In the genomic region with DNA sequence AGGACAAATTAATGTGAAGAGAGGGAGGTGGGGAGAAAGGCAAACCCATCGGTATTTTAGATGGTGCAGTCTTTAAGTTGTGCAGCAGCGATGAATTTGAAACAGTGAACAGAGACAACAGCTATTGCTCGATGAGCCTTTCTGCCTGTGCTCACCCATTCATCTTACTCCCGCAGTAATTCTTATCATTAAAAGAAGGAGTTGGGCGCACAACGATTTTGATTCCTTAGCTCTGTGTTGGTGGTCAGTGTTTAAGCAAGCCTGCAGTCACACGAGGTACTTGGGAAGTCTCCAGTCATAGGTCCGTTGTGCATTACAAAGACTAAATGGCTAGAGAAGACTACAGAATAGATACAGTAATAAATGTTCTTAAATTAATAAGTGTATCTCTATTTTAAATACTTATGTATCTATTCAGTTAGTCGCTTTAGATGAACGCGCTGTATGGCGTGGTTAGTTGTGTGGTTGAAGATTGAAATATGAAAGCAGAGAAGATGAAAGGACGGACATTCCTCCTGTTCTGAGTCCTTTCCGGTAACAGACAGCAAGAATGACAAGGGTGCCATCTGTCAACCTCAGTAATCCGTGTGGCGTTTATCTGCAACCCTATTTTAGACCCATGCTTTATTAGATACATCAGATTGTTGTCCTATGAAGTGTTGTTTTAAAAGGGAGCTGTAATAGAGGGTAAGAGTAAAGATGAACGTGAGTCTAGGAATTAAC, we compare ENCODE assay signal across 16 mouse cellular contexts. TPM values are rescaled to one million over a fixed set of nuclear protein-coding genes. Genes with fewer than 3 reads are reported as not detected.
DNase-seq lines count a peak whose midpoint lies in the region; ATAC-seq lines count a peak whose summit lies in the region.
"Had no signal": no experiment of that assay in that cellular context is flagged by ENCODE, and none has a peak within 500 bp of the region (broad histone marks: within the 10 kb centered on the region; RNA-seq: fewer than 3 reads in every experiment).

No protein-coding gene starts in this region.

- no peak overlapping the region for H3K4me3 ChIP-seq in limb, embryonic 12.5 days (replicated peaks)
- H3K4me3 ChIP-seq in limb, embryonic 10.5 days: no peak overlapping the region
- H3K4me3 ChIP-seq in hindbrain, embryonic 15.5 days: peak overlapping the region; percentile 57
- peak overlapping the region; percentile 58 for H3K4me3 ChIP-seq in neural tube, embryonic 14.5 days (ENCODE audit: low read depth, low read length)
- H3K4me3 ChIP-seq: embryonic facial prominence, embryonic 12.5 days had no signal

- H3K27ac ChIP-seq in limb, embryonic 12.5 days: no peak overlapping the region
- H3K27ac ChIP-seq in limb, embryonic 10.5 days: no peak overlapping the region
- no peak overlapping the region for H3K27ac ChIP-seq in hindbrain, embryonic 15.5 days (replicated peaks)
- no peak overlapping the region for H3K27ac ChIP-seq in neural tube, embryonic 14.5 days (ENCODE audit: low read depth, low read length)
- H3K27ac ChIP-seq: embryonic facial prominence, embryonic 12.5 days; forebrain, embryonic 10.5 days; liver, embryonic 14.5 days had no signal

- H3K4me2 ChIP-seq in limb, embryonic 12.5 days: peak overlapping the region; percentile 90; the same call in 1 of the 2 replicates
- peak overlapping the region; percentile 73 for H3K4me2 ChIP-seq in hindbrain, embryonic 15.5 days
- peak overlapping the region; percentile 98 for H3K4me2 ChIP-seq in neural tube, embryonic 14.5 days (ENCODE audit: low read depth, low read length)

- WGBS in limb, embryonic 12.5 days: 88% methylated on average over 17 of the region's 17 CpGs
- WGBS in limb, embryonic 10.5 days: 92% methylated on average over 17 of the region's 17 CpGs
- 76% methylated on average over 17 of the region's 17 CpGs for WGBS in hindbrain, embryonic 15.5 days
- WGBS in neural tube, embryonic 14.5 days: 71% methylated on average over 17 of the region's 17 CpGs

- H3K36me3 ChIP-seq in limb, embryonic 12.5 days: peaks cover 7% of the 10 kb centered on the region; the same call in 1 of the 2 replicates
- peaks cover 8% of the 10 kb centered on the region for H3K36me3 ChIP-seq in limb, embryonic 10.5 days
- no peaks in the 10 kb centered on the region for H3K36me3 ChIP-seq in hindbrain, embryonic 15.5 days
- no peaks in the 10 kb centered on the region for H3K36me3 ChIP-seq in neural tube, embryonic 14.5 days (ENCODE audit: control insufficient read depth, insufficient read depth, low read length)

- H3K27me3 ChIP-seq in limb, embryonic 12.5 days: no peaks in the 10 kb centered on the region
- H3K27me3 ChIP-seq in limb, embryonic 10.5 days (ENCODE audit: low read depth, poor library complexity, severe bottlenecking): no peaks in the 10 kb centered on the region
- H3K27me3 ChIP-seq in hindbrain, embryonic 15.5 days: no peaks in the 10 kb centered on the region
- no peaks in the 10 kb centered on the region for H3K27me3 ChIP-seq in neural tube, embryonic 14.5 days (ENCODE audit: control insufficient read depth, insufficient read depth, low read length)
- H3K27me3 ChIP-seq: embryonic facial prominence, embryonic 12.5 days had no signal

- DNase-seq in cerebellum, adult 9-10 months: peak; percentile 82
- DNase-seq in limb, embryonic 10.5 days (ENCODE audit: low spot score): no peak
- no peak for DNase-seq in adrenal gland, postnatal 14 days
- DNase-seq in natural killer cell, adult 2 months (ENCODE audit: low spot score in 2 of 2): no peak
- DNase-seq: adrenal gland, postnatal 10 days; heart, postnatal 14 days; kidney, adult 11 months; lung, postnatal 4 days; thymus, adult 18-20 months had no signal

- no peak for ATAC-seq in cerebellum, adult (ENCODE audit: insufficient number of reproducible peaks, low FRiP score, low TSS enrichment)
- ATAC-seq in limb, embryonic 12.5 days (ENCODE audit: insufficient number of reproducible peaks, insufficient read depth, low FRiP score, low TSS enrichment, low read depth): no peak
- no peak for ATAC-seq in hindbrain, embryonic 15.5 days (ENCODE audit: low FRiP score, low read depth)
- no peak for ATAC-seq in neural tube, embryonic 14.5 days (ENCODE audit: low read depth)

- H3K9ac ChIP-seq in limb, embryonic 12.5 days (replicated peaks): no peak overlapping the region
- H3K9ac ChIP-seq in hindbrain, embryonic 15.5 days: no peak overlapping the region
- H3K9ac ChIP-seq in neural tube, embryonic 14.5 days (replicated peaks; ENCODE audit: low read depth, low read length): no peak overlapping the region
- H3K9ac ChIP-seq: embryonic facial prominence, embryonic 12.5 days; liver, embryonic 14.5 days had no signal

- peaks cover 13% of the 10 kb centered on the region for H3K4me1 ChIP-seq in limb, embryonic 12.5 days (replicated peaks)
- peaks cover 25% of the 10 kb centered on the region for H3K4me1 ChIP-seq in limb, embryonic 10.5 days
- H3K4me1 ChIP-seq in hindbrain, embryonic 15.5 days (replicated peaks): peaks cover 31% of the 10 kb centered on the region
- H3K4me1 ChIP-seq in neural tube, embryonic 14.5 days (ENCODE audit: control insufficient read depth, insufficient read depth, low read length): peaks cover 21% of the 10 kb centered on the region

- no peaks in the 10 kb centered on the region for H3K9me3 ChIP-seq in limb, embryonic 12.5 days
- no peaks in the 10 kb centered on the region for H3K9me3 ChIP-seq in limb, embryonic 10.5 days (replicated peaks)
- H3K9me3 ChIP-seq in hindbrain, embryonic 15.5 days: no peaks in the 10 kb centered on the region
- H3K9me3 ChIP-seq in neural tube, embryonic 14.5 days (ENCODE audit: control insufficient read depth, low read length): no peaks in the 10 kb centered on the region
- H3K9me3 ChIP-seq: embryonic facial prominence, embryonic 12.5 days; forebrain, embryonic 10.5 days had no signal

RNA-seq across cellular contexts. Expression of a gene that starts 2.5 kb away (rescaled TPM):
- polyA plus RNA-seq in limb, embryonic 12.5 days (2016; fragmentation: Nextera tagmentation; extraction: Ambion mirVana): 17.0 and 19.9 TPM in 2 replicates
- polyA plus RNA-seq in limb, embryonic 10.5 days (2016; fragmentation: Nextera tagmentation; extraction: Ambion mirVana): 16.2 and 17.4 TPM in 2 replicates
- polyA plus RNA-seq in hindbrain, embryonic 15.5 days (2015; fragmentation: Nextera tagmentation; extraction: Ambion mirVana): 35.1 and 35.6 TPM in 2 replicates
- 45.8 and 49.3 TPM in 2 replicates for polyA plus RNA-seq in neural tube, embryonic 14.5 days (2014; fragmentation: Nextera tagmentation; extraction: Ambion mirVana)
- total RNA-seq in adrenal gland, postnatal 14 days (2021): 17.8 and 20.9 TPM in 2 replicates

RNA-seq across cellular contexts. Expression of a gene that starts 2.6 kb away (rescaled TPM):
- polyA plus RNA-seq in limb, embryonic 12.5 days (2016; fragmentation: Nextera tagmentation; extraction: Ambion mirVana): 24.3 and 30.1 TPM in 2 replicates
- 27.9 and 29.5 TPM in 2 replicates for polyA plus RNA-seq in limb, embryonic 10.5 days (2016; fragmentation: Nextera tagmentation; extraction: Ambion mirVana)
- 16.7 and 21.0 TPM in 2 replicates for polyA plus RNA-seq in hindbrain, embryonic 15.5 days (2015; fragmentation: Nextera tagmentation; extraction: Ambion mirVana)
- 19.2 and 20.5 TPM in 2 replicates for polyA plus RNA-seq in neural tube, embryonic 14.5 days (2014; fragmentation: Nextera tagmentation; extraction: Ambion mirVana)
- 30.7 and 41.3 TPM in 2 replicates for total RNA-seq in adrenal gland, postnatal 14 days (2021)

Comparison
In these comparisons a context has a peak if more than half of its experiments do, and no peak if none do; other contexts are left out.
1. H3K4me3 ChIP-seq: peak in hindbrain, embryonic 15.5 days (single experiment) and neural tube, embryonic 14.5 days (single experiment); none in limb, embryonic 12.5 days (single experiment) and limb, embryonic 10.5 days (single experiment).
2. Peak in every context shown above with its lines, with median percentiles within 50 percentile points of each other: H3K4me2 ChIP-seq.